Mouse (Mus musculus) yolk sac, embryonic 10.5 days (tissue): ENCODE results near the gene Glyctk.

ENCODE experiments used
- DNase-seq: peaks from one replicate; pipeline ENCODE4 v3.0.0-alpha.2; 2017; ENCODE audit warnings: low spot score

Glyctk gene

GRCm38 (mm10) chr9:106147281-106147680, 10.7 kb downstream of the Glyctk start:
- no peak for DNase-seq

- no peak for DNase-seq
These were observed 12.4 kb downstream of the Glyctk start for GRCm38 (mm10) chr9:106145582-106145981.

GRCm38 (mm10) chr9:106144176-106144575, 13.8 kb downstream of the Glyctk start:
- DNase-seq: no peak

- DNase-seq: no peak
These were observed 16.0 kb downstream of the Glyctk start for GRCm38 (mm10) chr9:106141955-106142354.

- DNase-seq: no peak
These were observed 18.2 kb downstream of the Glyctk start for GRCm38 (mm10) chr9:106139763-106140162.

GRCm38 (mm10) chr9:106137671-106138216, 20.2 kb downstream of the Glyctk start:
- DNase-seq: no peak

- no peak for DNase-seq
These were observed 27.7 kb downstream of the Glyctk start for GRCm38 (mm10) chr9:106130250-106130649.

- no peak for DNase-seq
These were observed 28.9 kb downstream of the Glyctk start for GRCm38 (mm10) chr9:106129072-106129471.

- DNase-seq: no peak
These were observed 31.1 kb downstream of the Glyctk start for GRCm38 (mm10) chr9:106126786-106127251.

GRCm38 (mm10) chr9:106123599-106123998, 34.3 kb downstream of the Glyctk start:
- DNase-seq: no peak

- DNase-seq: no peak
These were observed 38.9 kb downstream of the Glyctk start for GRCm38 (mm10) chr9:106119075-106119474.

GRCm38 (mm10) chr9:106115801-106116424, 42.0 kb downstream of the Glyctk start:
- no peak for DNase-seq

- DNase-seq: peak; percentile 21
These were observed 45.0 kb downstream of the Glyctk start for GRCm38 (mm10) chr9:106112770-106113423.

- DNase-seq: no peak
These were observed 51.7 kb downstream of the Glyctk start for GRCm38 (mm10) chr9:106106241-106106640.

GRCm38 (mm10) chr9:106104401-106104800, 53.5 kb downstream of the Glyctk start:
- no peak for DNase-seq
